Mouse (Mus musculus) E14TG2a.4 (cell line): ENCODE data around the gene Opn1mw.

Source experiments
- CTCF ChIP-seq: conservative IDR thresholded peaks from 2 replicates; pipeline ENCODE4 v1.5.1; 2014; ENCODE audit warnings: low read length
- NANOG ChIP-seq: IDR thresholded peaks from 2 replicates; pipeline ENCODE4 v1.6.1; 2014; ENCODE audit warnings: borderline replicate concordance, low read length, mixed read lengths
- POU5F1 ChIP-seq: IDR thresholded peaks from 2 replicates; pipeline ENCODE4 v1.6.1; 2014; ENCODE audit warnings: low read length, borderline replicate concordance

- TF ChIP-seq CTCF, result no peak
- no peak for TF ChIP-seq NANOG
- TF ChIP-seq POU5F1, result no peak
These were observed 42.2 kb upstream of the Opn1mw start for GRCm38 (mm10) chrX:74084946-74085498.
